Mouse (Mus musculus) kidney, embryonic 16.5 days (tissue): ENCODE data around the gene Aox2. TPM values are rescaled to one million over a fixed set of nuclear protein-coding genes. Genes with fewer than 3 reads are reported as not detected.

Source experiments
- ATAC-seq: fragments of 200-750 bp; cut with Nextera tagmentation; 2 replicates; pipeline ENCODE4 v1.8.0; 2017; ENCODE audit warnings: moderate TSS enrichment; ENCODE audit not compliant: low FRiP score, low TSS enrichment
- H3K27ac ChIP-seq: fragments of 300-500 bp; sonication (generic); 2 replicates; pipeline ENCODE4 v1.5.1; 2014; ENCODE audit warnings: low read length
- H3K27me3 ChIP-seq: fragments of 300-500 bp; sonication (generic); 2 replicates; pipeline ENCODE4 v1.6.1; 2014; ENCODE audit warnings: low read length, control low read depth, mixed read lengths; ENCODE audit not compliant: insufficient read depth
- H3K36me3 ChIP-seq: fragments of 300-500 bp; sonication (generic); 2 replicates; pipeline ENCODE4 v1.6.1; 2014; ENCODE audit warnings: low read length, control low read depth, mixed read lengths; ENCODE audit not compliant: insufficient read depth
- H3K4me1 ChIP-seq: fragments of 300-500 bp; sonication (generic); 2 replicates; pipeline ENCODE4 v1.6.1; 2014; ENCODE audit warnings: low read length, control low read depth, mixed read lengths; ENCODE audit not compliant: insufficient read depth
- H3K4me2 ChIP-seq: fragments of 300-500 bp; sonication (generic); replicated peaks from 2 replicates; pipeline ENCODE4 v1.6.1; 2014; ENCODE audit warnings: low read depth, low read length
- H3K4me3 ChIP-seq: fragments of 300-500 bp; sonication (generic); 2 replicates; pipeline ENCODE4 v1.5.1; 2014; ENCODE audit warnings: mild to moderate bottlenecking, low read length
- H3K9ac ChIP-seq: fragments of 300-500 bp; sonication (generic); replicated peaks from 2 replicates; pipeline ENCODE4 v1.6.1; 2014; ENCODE audit warnings: low read length
- H3K9me3 ChIP-seq: fragments of 300-500 bp; sonication (generic); 2 replicates; pipeline ENCODE4 v1.6.1; 2016; ENCODE audit warnings: low read length, control low read depth
- WGBS: fragments of 180-500 bp; shearing (Covaris S2); extraction: QIAGEN DNeasy Blood & Tissue Kit; methylation state at CpG from one replicate; pipeline ENCODE4 v1.1.7; 2014; 5-methylcytosine and 5-hydroxymethylcytosine counted together
- polyA plus RNA-seq: library from polyadenylated mRNA; unstranded; fragments of >200 nt; fragmentation: Nextera tagmentation; extraction: Ambion mirVana; gene quantifications from 2 replicates; pipeline ENCODE4 v1.2.1, GENCODE M21; 2015

Gene Aox2
- polyA plus RNA-seq, 1 experiment from 2014 or later, result 0.09 TPM

- ATAC-seq, result peak; percentile 93
- under 1% methylated on average over 79 of the region's 79 CpGs for WGBS
- H3K36me3 ChIP-seq, result peaks cover 24% of the 10 kb centered on the region
Measured at GRCm38 (mm10) chr1:58423371-58424248, 145.5 kb downstream of the Aox2 start, which contains the start of gene Clk1. Gene Clk1, minus strand, starts transcription at chr1:58424066.

GRCm38 (mm10) chr1:58424551-58424950 is 146.4 kb downstream of the Aox2 start:
- WGBS, result 92% methylated on average over 3 of the region's 3 CpGs
- H3K27ac ChIP-seq, result no peak overlapping the region
- H3K27me3 ChIP-seq, result no peaks in the 10 kb centered on the region
- H3K4me3 ChIP-seq, result no peak overlapping the region
- H3K36me3 ChIP-seq, result peaks cover 16% of the 10 kb centered on the region
- H3K9me3 ChIP-seq, result no peaks in the 10 kb centered on the region
- peaks cover 24% of the 10 kb centered on the region for H3K4me1 ChIP-seq
- H3K4me2 ChIP-seq, result no peak overlapping the region
- H3K9ac ChIP-seq, result no peak overlapping the region
- no peak for ATAC-seq

More at GRCm38 (mm10) chr1:58423371-58424248, 145.5 kb downstream of the Aox2 start, which contains the start of gene Clk1:
- Histone ChIP-seq H3K9ac (peak within 1 kb of the TSS; percentile 100), H3K27me3 (no peaks in the 10 kb centered on the region), H3K4me2 (peak within 1 kb of the TSS; percentile 84), H3K9me3 (no peaks in the 10 kb centered on the region), H3K27ac (peak within 1 kb of the TSS; percentile 99), H3K4me3 (peak within 1 kb of the TSS; percentile 100), H3K4me1 (peaks cover 24% of the 10 kb centered on the region)

Other genes with a start within 250 kb of the Aox2 start
- 0.36 and 0.45 TPM in 2 replicates for gene Aox1, start 248.4 kb upstream of the Aox2 start, polyA plus RNA-seq
- 3.5 and 3.6 TPM in 2 replicates for gene Aox3, start 165.2 kb upstream of the Aox2 start, polyA plus RNA-seq
- gene Aox4, start 67.9 kb upstream of the Aox2 start, polyA plus RNA-seq, result 0.02 TPM in 1 of 2 replicates, not detected in the other
- 350 and 352 TPM in 2 replicates for gene Bzw1, start 114.6 kb downstream of the Aox2 start, polyA plus RNA-seq
- gene Clk1, start 145.7 kb downstream of the Aox2 start, polyA plus RNA-seq, result 191 and 204 TPM in 2 replicates
- gene Nif3l1, start 166.8 kb downstream of the Aox2 start, polyA plus RNA-seq, result 51.9 and 52.2 TPM in 2 replicates
- gene Ppil3, start 167.2 kb downstream of the Aox2 start, polyA plus RNA-seq, result 55.6 and 60.6 TPM in 2 replicates
- gene Orc2, start 226.8 kb downstream of the Aox2 start, polyA plus RNA-seq, result 30.6 and 31.3 TPM in 2 replicates